Mouse (Mus musculus) embryonic facial prominence, embryonic 11.5 days (tissue): ENCODE results near the gene Mgat5. TPM values are rescaled to one million over a fixed set of nuclear protein-coding genes. Genes with fewer than 3 reads are reported as not detected.

Experiments
- ATAC-seq: fragments of 200-750 bp; cut with Nextera tagmentation; replicated peaks from 2 replicates; pipeline ENCODE4 v1.8.0; 2017; ENCODE audit warnings: low read depth; ENCODE audit not compliant: insufficient number of reproducible peaks, low FRiP score, low TSS enrichment
- DNase-seq: peaks from one replicate; pipeline ENCODE4 v3.0.0-alpha.2; 2015; ENCODE audit warnings: low spot score
- H3K27ac ChIP-seq: fragments of 300-500 bp; sonication (generic); replicated peaks from 2 replicates; pipeline ENCODE4 v1.5.1; 2014; ENCODE audit warnings: mild to moderate bottlenecking, low read depth, low read length, control low read depth
- H3K27me3 ChIP-seq: fragments of 300-500 bp; sonication (generic); 2 replicates; pipeline ENCODE4 v1.6.1; 2014; ENCODE audit warnings: mild to moderate bottlenecking, low read length, moderate library complexity, mixed read lengths; ENCODE audit not compliant: control insufficient read depth, insufficient read depth
- H3K36me3 ChIP-seq: fragments of 300-500 bp; sonication (generic); replicated peaks from 2 replicates; pipeline ENCODE4 v1.6.1; 2014; ENCODE audit warnings: low read depth, mild to moderate bottlenecking, low read length, moderate library complexity, mixed read lengths; ENCODE audit not compliant: control insufficient read depth, insufficient read depth
- H3K4me1 ChIP-seq: fragments of 300-500 bp; sonication (generic); 2 replicates; pipeline ENCODE4 v1.6.1; 2014; ENCODE audit warnings: low read length, mixed read lengths; ENCODE audit not compliant: control insufficient read depth, insufficient read depth
- H3K4me2 ChIP-seq: fragments of 300-500 bp; sonication (generic); 2 replicates; pipeline ENCODE4 v1.6.1; 2014; ENCODE audit warnings: low read depth, mild to moderate bottlenecking, control low read depth, low read length, moderate library complexity
- H3K4me3 ChIP-seq: fragments of 300-500 bp; sonication (generic); 2 replicates; pipeline ENCODE4 v1.5.1; 2014; ENCODE audit warnings: low read depth, low read length, control low read depth
- H3K9ac ChIP-seq: fragments of 300-500 bp; sonication (generic); replicated peaks from 2 replicates; pipeline ENCODE4 v1.6.1; 2014; ENCODE audit warnings: mild to moderate bottlenecking, control low read depth, low read length
- H3K9me3 ChIP-seq: fragments of 300-500 bp; sonication (generic); replicated peaks from 2 replicates; pipeline ENCODE4 v1.6.1; 2016; ENCODE audit warnings: mild to moderate bottlenecking, low read length, inconsistent platforms, mixed read lengths; ENCODE audit not compliant: control insufficient read depth
- WGBS: fragments of 180-500 bp; shearing (Covaris S2); extraction: QIAGEN DNeasy Blood & Tissue Kit; methylation state at CpG from one replicate; pipeline ENCODE4 v1.1.7; 2014; 5-methylcytosine and 5-hydroxymethylcytosine counted together
- polyA plus RNA-seq: library from polyadenylated mRNA; unstranded; fragments of >200 nt; fragmentation: Nextera tagmentation; extraction: Ambion mirVana; gene quantifications from 2 replicates; pipeline ENCODE4 v1.2.1, GENCODE M21; 2014

Mgat5 gene
- polyA plus RNA-seq, 1 experiment from 2014 or later = 6.1 TPM

DNA sequence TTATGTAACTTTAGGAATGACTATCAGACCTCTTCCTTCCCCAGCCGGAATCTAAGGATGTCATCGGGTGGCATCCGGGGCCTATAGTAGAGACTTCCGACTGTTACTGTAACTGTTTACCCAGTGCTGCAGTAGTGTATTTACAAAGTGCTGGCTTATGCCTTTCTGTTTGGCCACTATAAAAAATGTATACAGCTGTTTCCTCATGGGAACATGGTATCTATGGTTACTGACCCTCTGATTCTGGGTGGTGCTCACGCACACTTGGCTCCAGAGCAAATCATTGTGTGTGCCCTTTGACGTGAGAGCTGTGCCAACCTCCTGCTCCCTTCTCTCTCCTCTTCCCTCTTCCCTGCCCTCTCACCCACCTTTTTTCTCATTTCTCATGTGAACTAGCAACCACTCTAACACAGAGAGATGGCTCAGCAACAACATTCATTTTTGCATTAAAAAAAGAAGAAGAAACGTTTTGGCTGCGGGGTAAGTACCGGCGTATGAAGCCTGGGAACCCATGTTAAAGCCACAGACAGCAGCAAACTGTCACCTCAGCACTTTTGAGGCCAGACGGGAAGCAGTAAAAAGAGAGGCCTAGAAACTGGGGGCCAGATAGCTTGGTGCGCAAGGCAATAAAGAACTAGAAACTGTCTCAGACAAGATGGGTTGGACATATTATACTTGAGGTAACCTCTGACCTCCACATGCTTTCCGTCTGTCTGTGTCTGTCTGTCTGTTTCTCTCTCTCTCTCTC, 65.6 kb downstream of the Mgat5 start:
- ATAC-seq (no peak), DNase-seq (no peak)
- Histone ChIP-seq H3K9me3 (no peaks in the 10 kb centered on the region), H3K4me1 (no peaks in the 10 kb centered on the region), H3K4me2 (no peak overlapping the region), H3K9ac (no peak overlapping the region), H3K27me3 (no peaks in the 10 kb centered on the region), H3K27ac (no peak overlapping the region), H3K36me3 (no peaks in the 10 kb centered on the region), H3K4me3 (no peak overlapping the region)
- 85% methylated on average over 13 of the region's 13 CpGs for WGBS

DNA sequence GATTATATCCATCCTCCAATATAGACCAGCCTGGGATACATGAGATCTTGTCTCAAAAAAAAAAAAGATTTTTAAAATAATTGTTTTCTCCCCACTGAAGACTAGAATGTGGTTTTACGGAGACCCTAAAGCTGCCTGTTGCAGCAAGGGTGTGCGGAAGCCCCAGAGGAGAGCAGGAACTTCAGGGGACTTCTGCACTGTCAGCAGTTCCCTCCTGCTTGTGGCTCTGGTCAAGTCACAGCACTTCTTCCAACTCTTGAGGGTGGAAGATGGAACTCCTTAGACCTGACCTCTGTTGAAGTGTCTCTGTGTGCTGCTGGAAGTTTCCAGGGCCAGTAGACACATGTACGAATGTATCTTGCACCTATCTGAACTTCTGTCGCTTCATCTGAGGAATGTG, 66.3 kb downstream of the Mgat5 start:
- ATAC-seq = no peak

DNA sequence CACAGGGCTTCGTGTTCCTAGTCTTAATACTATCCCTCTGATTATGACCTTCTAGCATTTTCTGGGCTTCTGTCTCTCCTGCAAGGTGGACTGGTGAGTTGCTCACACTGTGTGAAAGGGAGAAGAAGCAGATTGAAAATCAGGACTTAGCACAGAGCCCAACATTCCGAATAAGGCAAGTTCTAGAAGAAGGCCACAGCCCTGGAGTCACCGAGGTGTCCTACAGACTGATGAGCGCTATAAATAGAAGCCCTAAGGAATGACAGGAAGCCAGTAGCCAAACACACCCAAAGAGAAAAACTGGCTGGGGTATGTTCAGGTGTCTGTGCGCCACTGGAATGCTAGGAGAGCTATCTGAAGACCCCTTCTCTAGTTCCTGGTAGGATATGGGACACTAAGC, 68.5 kb downstream of the Mgat5 start:
- H3K9me3 ChIP-seq = no peaks in the 10 kb centered on the region
- no peak overlapping the region for H3K4me2 ChIP-seq
- no peaks in the 10 kb centered on the region for H3K4me1 ChIP-seq
- H3K36me3 ChIP-seq = no peaks in the 10 kb centered on the region
- ATAC-seq (no peak), DNase-seq (no peak)
- no peak overlapping the region for H3K4me3 ChIP-seq
- no peak overlapping the region for H3K27ac ChIP-seq
- 82% methylated on average over 5 of the region's 5 CpGs for WGBS
- H3K9ac ChIP-seq = no peak overlapping the region
- no peaks in the 10 kb centered on the region for H3K27me3 ChIP-seq

More for the DNA sequence above, 66.3 kb downstream of the Mgat5 start:
- H3K9me3 ChIP-seq = no peaks in the 10 kb centered on the region
- H3K36me3 ChIP-seq = no peaks in the 10 kb centered on the region
- no peak for DNase-seq
- no peaks in the 10 kb centered on the region for H3K27me3 ChIP-seq
- H3K4me1 ChIP-seq = no peaks in the 10 kb centered on the region
- H3K4me2 ChIP-seq = no peak overlapping the region
- no peak overlapping the region for H3K27ac ChIP-seq
- WGBS = 93% methylated on average over 4 of the region's 4 CpGs
- H3K4me3 ChIP-seq = no peak overlapping the region
- no peak overlapping the region for H3K9ac ChIP-seq

DNA sequence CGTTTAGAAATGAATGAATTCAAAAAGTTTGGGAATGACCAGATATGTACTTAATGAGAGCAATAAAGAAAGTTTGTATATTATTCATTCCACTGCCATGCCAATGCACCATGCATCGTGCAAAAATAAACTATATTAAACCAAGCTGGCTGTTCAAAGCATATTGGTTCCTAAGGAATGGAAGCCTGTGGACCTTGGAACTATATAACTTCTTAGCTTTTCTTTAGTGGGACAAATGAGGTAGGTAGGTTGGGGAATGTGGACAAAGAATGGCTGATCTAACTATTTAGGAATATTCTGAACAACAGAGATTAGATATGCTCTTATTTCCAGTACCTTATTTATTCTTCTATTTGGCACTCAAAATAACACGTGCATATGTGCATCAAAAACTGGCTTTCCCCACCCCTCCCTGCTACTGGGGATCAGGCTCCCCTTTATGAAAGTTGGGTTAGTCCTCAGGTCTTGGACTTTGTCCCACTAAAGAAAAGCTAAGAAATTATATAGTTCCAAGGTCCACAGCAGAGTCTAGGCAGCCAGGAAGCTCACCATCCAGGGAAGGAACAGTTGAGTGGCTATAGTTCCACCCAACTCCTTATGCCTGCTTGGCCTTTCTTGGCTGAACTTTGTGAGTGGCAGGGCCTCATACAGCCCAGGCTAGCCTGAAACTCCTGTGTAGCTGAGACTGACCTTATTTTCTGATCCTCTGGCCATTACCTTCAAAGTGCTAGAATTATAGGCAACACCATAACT, 70.9 kb downstream of the Mgat5 start:
- no peak for DNase-seq
- Histone ChIP-seq H3K4me1 (no peaks in the 10 kb centered on the region), H3K9me3 (no peaks in the 10 kb centered on the region), H3K4me2 (no peak overlapping the region), H3K27me3 (no peaks in the 10 kb centered on the region), H3K9ac (no peak overlapping the region), H3K36me3 (no peaks in the 10 kb centered on the region), H3K27ac (no peak overlapping the region), H3K4me3 (no peak overlapping the region)
- ATAC-seq = no peak
- 93% methylated on average over 3 of the region's 3 CpGs for WGBS

DNA sequence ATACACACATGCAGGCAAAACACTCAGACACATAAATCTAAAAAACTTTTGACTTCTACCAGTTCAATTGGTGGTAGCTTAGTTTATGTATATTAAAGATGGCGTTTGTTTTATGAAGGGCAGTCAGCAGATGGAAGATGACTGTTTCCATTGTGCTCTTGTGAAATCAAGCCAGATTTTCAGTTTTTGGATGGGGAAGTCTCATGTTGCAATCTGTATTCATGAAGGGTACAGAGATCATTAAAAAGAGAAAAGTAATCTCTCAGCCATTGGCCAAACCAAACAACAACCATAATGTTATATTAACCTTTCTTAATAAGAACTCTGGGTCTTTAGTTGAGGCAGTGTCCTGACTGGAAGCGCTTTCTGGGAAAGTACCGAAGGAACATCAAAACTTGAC, 73.3 kb downstream of the Mgat5 start:
- Histone ChIP-seq H3K27ac (no peak overlapping the region), H3K36me3 (no peaks in the 10 kb centered on the region)

DNA sequence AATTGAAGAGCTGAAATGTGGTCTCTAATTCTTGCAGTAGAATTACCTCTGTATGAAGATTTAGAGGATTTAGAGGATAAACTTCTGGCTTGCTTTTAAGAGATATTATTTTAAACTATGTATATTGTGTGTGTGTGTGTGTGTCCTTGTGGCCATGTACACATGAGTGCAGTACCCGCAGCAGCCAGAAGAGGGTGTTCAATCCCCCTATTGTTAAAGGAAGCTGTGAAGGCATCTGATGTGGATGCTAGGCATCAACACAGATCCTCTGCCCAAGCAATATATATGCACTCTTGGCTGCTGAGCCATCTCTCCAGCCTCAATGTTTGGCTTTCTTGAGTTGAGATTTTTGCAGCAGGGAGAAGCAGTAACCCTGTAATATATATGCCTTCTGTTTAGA, 75.4 kb downstream of the Mgat5 start:
- Histone ChIP-seq H3K9me3 (no peaks in the 10 kb centered on the region), H3K4me1 (no peaks in the 10 kb centered on the region), H3K9ac (no peak overlapping the region), H3K27ac (no peak overlapping the region), H3K4me3 (no peak overlapping the region), H3K4me2 (no peak overlapping the region), H3K27me3 (no peaks in the 10 kb centered on the region), H3K36me3 (no peaks in the 10 kb centered on the region)
- DNase-seq (no peak), ATAC-seq (no peak)
- 90% methylated on average over 1 of the region's 1 CpGs for WGBS

More for the DNA sequence above, 73.3 kb downstream of the Mgat5 start:
- H3K9ac ChIP-seq = no peak overlapping the region
- WGBS = 90% methylated on average over 3 of the region's 3 CpGs
- H3K9me3 ChIP-seq = no peaks in the 10 kb centered on the region
- H3K4me1 ChIP-seq = no peaks in the 10 kb centered on the region
- no peak overlapping the region for H3K4me3 ChIP-seq
- no peaks in the 10 kb centered on the region for H3K27me3 ChIP-seq
- DNase-seq (no peak), ATAC-seq (no peak)
- no peak overlapping the region for H3K4me2 ChIP-seq

DNA sequence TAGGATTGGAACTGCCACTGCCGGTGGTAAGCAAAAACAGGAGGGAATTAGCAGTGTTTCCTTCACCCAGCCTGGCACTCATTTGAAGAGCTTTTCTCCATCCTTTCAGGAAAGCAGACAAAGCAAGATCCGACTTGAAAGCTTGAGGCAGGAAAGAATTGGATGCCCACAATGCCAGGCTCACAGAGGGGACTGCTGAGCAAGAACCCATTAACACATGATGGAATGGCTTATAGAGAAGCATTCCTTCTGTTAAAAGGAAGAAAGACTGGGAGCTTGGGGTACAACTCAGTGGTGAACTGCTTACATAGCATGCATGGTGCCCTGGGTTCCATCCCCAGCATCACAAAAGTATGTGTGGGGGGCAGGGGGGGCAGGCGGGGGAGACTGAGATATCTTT, 80.2 kb downstream of the Mgat5 start:
- ATAC-seq (no peak), DNase-seq (no peak)
- H3K36me3 ChIP-seq = no peaks in the 10 kb centered on the region
- no peak overlapping the region for H3K4me3 ChIP-seq
- H3K9me3 ChIP-seq = no peaks in the 10 kb centered on the region
- H3K27ac ChIP-seq = no peak overlapping the region
- no peak overlapping the region for H3K4me2 ChIP-seq
- no peaks in the 10 kb centered on the region for H3K27me3 ChIP-seq
- no peaks in the 10 kb centered on the region for H3K4me1 ChIP-seq
- 51% methylated on average over 3 of the region's 3 CpGs for WGBS
- H3K9ac ChIP-seq = no peak overlapping the region

DNA sequence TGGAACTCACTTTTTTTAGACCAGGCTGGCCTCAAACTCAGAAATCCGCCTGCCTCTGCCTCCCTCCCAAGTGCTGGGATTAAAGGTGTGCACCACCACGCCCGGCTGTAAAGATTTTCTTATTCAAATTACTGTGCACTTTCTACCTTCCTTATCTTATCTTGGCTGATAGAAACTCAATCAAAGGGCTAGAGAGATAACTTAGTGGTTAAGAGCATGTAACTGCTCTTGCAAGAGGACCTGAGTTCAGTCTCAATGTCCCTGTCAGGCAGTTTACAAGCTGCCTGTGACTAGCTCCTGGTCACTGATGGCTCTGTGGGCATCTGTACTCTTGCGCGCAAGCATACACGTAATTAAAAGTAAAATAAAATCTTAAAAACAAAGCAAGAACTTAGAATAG, 82.7 kb downstream of the Mgat5 start:
- no peak for ATAC-seq
- 91% methylated on average over 6 of the region's 6 CpGs for WGBS

More for the DNA sequence above, 82.7 kb downstream of the Mgat5 start:
- H3K4me1 ChIP-seq = no peaks in the 10 kb centered on the region
- no peak for DNase-seq
- H3K4me3 ChIP-seq = no peak overlapping the region
- no peak overlapping the region for H3K4me2 ChIP-seq
- no peak overlapping the region for H3K27ac ChIP-seq
- H3K36me3 ChIP-seq = no peaks in the 10 kb centered on the region
- no peak overlapping the region for H3K9ac ChIP-seq
- H3K27me3 ChIP-seq = no peaks in the 10 kb centered on the region
- no peaks in the 10 kb centered on the region for H3K9me3 ChIP-seq
